Mouse (Mus musculus): ENCODE measurements at regions not wholly inside any gene's neighbourhood (a gene's known extent, or its start where the extent isn't known, plus 50 kb on each side); places are given as distances from the start of the nearest gene placed in this dataset.

DNA sequence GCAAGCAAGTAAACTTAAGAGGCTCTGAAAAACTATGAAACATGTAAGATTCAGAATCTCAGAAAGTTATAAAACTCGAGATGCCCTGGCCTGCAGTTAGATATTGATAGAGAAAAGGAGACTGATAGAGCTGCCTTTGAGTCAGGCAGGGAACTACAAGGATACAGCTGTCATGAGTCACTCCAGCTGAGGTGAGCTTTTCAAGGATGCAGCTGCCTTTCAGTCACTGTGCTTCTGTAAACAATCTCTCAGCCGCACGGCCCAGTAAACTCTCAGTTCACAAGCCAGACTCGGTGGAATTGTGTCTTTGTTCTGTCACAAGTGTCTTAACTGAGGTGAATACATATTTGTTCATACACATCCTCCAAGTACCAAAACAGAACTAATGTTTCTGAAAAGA lies 334.9 kb upstream of the Rsrc1 start:
- no peak for DNase-seq

GRCm38 (mm10) chr3:66649271-66649670 lies 331.9 kb upstream of the Rsrc1 start:
- peak; percentile 31 to 41 for DNase-seq

GRCm38 (mm10) chr3:66650076-66650748 lies 331.0 kb upstream of the Rsrc1 start:
- DNase-seq = peak; percentile 85 to 91

GRCm38 (mm10) chr3:66650749-66651472 lies 330.3 kb upstream of the Rsrc1 start:
- peak in 1 of 2 experiments; percentile 30 for DNase-seq

DNA sequence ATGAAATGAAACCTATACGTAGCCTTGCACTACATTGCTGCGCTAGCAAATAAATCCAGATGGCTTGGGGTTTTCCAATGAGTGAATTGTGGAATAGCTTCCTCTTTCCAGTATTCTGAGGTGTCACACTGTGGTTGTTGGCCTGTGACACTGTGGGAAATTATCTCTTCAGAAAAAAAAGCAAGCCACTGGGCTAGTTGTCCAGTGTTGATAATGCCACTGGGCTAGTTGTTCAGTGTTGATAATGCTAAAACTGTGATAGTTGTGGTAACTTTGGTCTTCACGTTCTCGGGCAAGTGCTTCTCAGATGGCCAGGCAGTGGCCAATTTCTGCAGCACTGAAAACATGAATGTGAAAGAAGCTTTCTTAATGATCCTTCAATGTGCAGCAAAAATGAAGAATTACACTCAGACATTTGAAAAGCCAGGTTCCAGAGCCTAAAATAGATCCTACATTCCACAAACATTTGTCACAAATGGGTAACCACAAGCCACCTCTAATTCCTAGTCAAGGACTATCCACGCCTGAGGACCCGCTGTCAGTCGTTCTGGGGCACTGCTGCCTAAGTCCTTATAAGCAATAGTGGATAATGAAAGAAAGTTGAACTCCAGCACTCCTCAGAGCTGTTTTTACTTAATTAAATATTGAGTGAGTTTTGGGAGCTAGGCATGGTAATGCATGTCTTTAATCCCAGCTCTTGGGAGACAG lies 328.9 kb upstream of the Rsrc1 start:
- no peak for DNase-seq

DNA sequence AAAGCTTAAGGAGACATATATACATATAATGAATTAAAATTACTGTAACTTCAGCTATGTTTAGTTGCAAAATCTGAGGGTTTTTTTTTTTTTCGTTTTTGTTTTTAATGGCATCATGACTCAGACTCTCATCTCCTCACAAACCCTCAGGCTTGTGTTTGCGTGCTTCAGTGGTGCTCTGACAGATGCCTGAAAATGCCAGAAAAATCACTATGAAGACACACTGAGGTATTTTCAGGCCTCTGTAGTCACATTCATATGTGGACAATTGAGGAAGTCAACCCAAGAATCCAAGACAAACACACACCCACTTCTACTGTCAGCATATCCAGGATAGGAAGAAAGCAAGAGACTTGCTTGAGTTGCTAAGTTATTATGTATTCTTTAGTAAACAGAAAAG lies 327.2 kb upstream of the Rsrc1 start:
- DNase-seq = no peak

GRCm38 (mm10) chr3:66654860-66655259 lies 326.3 kb upstream of the Rsrc1 start:
- DNase-seq = no peak

- no peak for DNase-seq
These were observed 324.7 kb upstream of the Rsrc1 start for GRCm38 (mm10) chr3:66656458-66656857.

GRCm38 (mm10) chr3:66660555-66660954 lies 320.6 kb upstream of the Rsrc1 start:
- DNase-seq = no peak

GRCm38 (mm10) chr3:66661826-66662618 lies 319.2 kb upstream of the Rsrc1 start:
- no peak for DNase-seq

DNA sequence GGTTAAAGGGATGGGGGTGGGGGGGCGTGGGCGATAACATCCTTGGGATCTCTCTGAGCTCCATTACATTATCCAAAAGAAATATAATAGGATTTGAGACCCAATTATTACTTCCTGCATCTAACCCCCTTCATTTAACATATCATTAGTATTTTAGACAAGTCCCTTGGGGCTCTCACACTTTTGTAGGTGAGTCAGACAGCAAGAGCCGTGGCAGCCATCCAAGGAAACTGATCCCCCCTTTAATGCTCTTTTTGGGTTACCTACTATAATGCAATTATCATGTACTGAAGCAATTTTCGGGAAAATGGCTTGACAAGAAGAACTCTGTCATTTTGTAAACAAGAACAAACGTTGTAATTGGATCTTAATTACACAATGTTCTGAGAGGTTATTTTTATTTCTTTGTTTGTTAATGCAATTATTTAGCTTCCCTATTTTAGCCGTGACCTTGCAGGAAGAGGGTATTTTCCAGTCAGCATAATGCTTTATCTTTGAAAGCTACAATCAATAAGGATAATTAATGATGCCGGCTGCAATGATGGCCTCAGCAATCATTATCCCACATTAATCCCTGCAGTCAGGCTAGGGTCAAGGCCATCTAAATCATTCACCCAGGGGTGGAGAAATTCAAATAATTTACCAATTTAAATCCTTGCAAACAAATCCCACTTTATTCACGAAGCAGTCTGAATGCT lies 297.5 kb upstream of the Rsrc1 start:
- DNase-seq = no peak

DNA sequence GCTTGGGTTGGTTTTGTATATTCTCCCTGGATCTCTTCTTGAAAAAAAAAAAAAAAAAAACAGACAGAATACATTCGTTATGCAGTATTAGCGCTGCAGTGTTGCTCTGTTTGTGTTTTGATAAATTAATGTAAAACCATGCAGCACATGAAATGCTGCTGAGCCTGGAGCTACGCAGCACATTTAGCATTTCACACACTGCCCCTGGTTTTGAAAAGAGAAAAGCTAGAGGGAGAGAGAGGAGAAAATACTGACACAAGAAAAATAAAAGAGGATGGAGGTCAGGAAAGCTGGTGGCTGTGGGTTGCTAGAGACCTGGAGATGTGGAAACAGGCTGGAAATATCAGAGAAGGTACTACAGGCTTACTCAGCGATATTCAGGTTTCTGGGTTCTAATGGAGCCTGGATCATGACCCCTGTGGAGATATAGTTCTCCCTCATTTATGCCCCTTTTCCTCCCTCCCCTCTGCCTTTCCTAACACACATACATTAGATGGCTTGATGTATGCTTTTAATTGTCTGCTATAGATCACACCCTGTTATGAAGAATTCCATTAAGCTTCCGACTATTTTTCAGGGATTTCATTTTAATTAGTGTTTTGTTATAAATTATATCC lies 296.8 kb upstream of the Rsrc1 start:
- no peak for DNase-seq

GRCm38 (mm10) chr3:66685136-66685535 lies 296.1 kb upstream of the Rsrc1 start:
- DNase-seq = no peak

- DNase-seq = no peak
These were observed 294.1 kb upstream of the Rsrc1 start for GRCm38 (mm10) chr3:66687126-66687525.

GRCm38 (mm10) chr3:66690906-66691522 lies 290.2 kb upstream of the Rsrc1 start:
- peak; percentile 18 to 51 for DNase-seq

DNA sequence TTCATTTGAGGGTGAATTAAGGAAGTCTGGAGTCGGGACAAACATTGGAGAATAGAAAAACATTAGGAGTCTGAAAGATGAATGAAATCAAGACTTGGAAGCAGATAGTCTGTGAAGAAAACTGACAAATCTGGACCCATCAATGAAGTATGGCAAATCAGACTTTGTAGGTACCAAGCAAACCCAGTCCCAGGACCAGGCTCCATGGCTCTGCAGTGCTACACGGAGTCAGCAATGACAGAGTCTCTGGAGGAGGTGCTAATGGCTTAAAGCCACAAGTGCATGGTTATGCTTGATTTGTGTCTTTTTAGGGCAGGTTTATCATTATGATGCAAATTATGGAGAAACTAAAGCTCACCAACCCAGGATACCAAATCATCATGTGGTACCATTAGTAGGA lies 286.1 kb upstream of the Rsrc1 start:
- DNase-seq = no peak

DNA sequence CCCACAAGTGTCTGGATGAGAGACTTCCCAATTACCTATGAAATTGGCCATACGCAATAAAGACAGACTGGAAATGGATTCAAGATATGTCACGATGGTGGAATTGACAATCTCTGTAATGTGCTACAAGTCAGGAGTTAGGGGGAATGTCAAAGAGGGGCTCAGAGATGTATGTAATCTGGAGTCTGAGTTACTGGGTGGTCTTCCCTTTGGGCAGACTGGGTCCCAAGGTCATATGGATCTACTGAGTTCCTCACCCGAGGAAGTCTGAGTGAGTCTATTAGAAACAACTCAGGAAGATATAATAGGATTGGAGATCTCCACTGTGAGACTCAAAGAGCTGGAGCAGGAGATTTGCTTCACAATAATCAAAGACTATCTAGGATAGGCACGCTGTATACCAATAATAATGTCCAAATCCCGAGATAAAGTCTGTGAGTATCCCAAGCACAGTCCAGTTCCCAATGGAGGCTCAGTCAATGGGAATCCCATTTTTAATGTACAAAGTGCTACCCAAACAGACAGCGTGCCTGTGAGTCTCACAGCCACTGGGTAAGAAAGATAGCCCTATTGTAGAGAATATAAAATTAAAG lies 285.4 kb upstream of the Rsrc1 start:
- no peak for DNase-seq

GRCm38 (mm10) chr3:66698083-66698482 lies 283.1 kb upstream of the Rsrc1 start:
- DNase-seq = no peak

GRCm38 (mm10) chr3:66705766-66706165 lies 275.4 kb upstream of the Rsrc1 start:
- no peak for DNase-seq

DNA sequence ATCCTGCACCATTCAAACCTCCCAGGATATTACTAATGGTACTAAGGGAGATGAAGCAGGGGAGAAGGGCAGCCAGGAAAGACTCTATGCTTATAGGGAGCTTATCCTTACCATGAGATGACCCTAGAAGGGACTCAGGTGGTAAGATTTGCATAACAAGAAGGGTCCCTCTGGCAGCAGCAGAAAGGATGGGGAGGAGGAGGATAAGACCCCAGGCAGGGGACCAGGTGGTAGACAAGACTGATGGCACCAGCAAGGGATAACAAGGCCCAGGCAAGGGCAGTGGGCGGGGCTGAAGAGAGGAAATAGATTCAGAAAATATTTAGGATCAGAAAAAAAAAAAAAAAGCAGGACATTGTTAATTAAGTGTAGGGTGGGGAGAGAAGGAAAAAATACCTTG lies 245.7 kb upstream of the Rsrc1 start:
- DNase-seq = no peak

Measured in cerebellum, postnatal 14 days (tissue).